Mouse (Mus musculus): ENCODE measurements around the gene Ripply3.

Ripply3 gene

GRCm38 (mm10) chr16:94327781-94328711, at the start of gene Ripply3:
TSS of gene Ripply3 (plus strand) at chr16:94328420.
- DNase-seq: peak; percentile 76

GRCm38 (mm10) chr16:94283972-94284371, 44.2 kb upstream of the Ripply3 start:
- no peak for DNase-seq

GRCm38 (mm10) chr16:94287826-94288225, 40.4 kb upstream of the Ripply3 start:
- no peak for DNase-seq

- DNase-seq: no peak
These were observed 38.8 kb upstream of the Ripply3 start for GRCm38 (mm10) chr16:94289138-94290072.

- peak; percentile 67 for DNase-seq
These were observed 37.9 kb upstream of the Ripply3 start for GRCm38 (mm10) chr16:94290073-94290999.

GRCm38 (mm10) chr16:94291141-94291540, 37.1 kb upstream of the Ripply3 start:
- no peak for DNase-seq

GRCm38 (mm10) chr16:94298081-94298480, 30.1 kb upstream of the Ripply3 start:
- DNase-seq: no peak

GRCm38 (mm10) chr16:94299210-94299609, 29.0 kb upstream of the Ripply3 start:
- DNase-seq: no peak

- no peak for DNase-seq
These were observed 27.0 kb upstream of the Ripply3 start for GRCm38 (mm10) chr16:94301194-94301593.

- DNase-seq: no peak
These were observed 26.5 kb upstream of the Ripply3 start for GRCm38 (mm10) chr16:94301696-94302095.

- DNase-seq: peak; percentile 51
These were observed 25.7 kb upstream of the Ripply3 start for GRCm38 (mm10) chr16:94302274-94303202.

- no peak for DNase-seq
These were observed 25.1 kb upstream of the Ripply3 start for GRCm38 (mm10) chr16:94303203-94303535.

GRCm38 (mm10) chr16:94307526-94307925, 20.7 kb upstream of the Ripply3 start:
- DNase-seq: no peak

- DNase-seq: no peak
These were observed 20.3 kb upstream of the Ripply3 start for GRCm38 (mm10) chr16:94307942-94308341.

GRCm38 (mm10) chr16:94309025-94309424, 19.2 kb upstream of the Ripply3 start:
- DNase-seq: no peak

- no peak for DNase-seq
These were observed 16.8 kb upstream of the Ripply3 start for GRCm38 (mm10) chr16:94311416-94311815.

GRCm38 (mm10) chr16:94311931-94312330, 16.3 kb upstream of the Ripply3 start:
- DNase-seq: no peak

GRCm38 (mm10) chr16:94312663-94313228, 15.5 kb upstream of the Ripply3 start:
- peak; percentile 77 for DNase-seq

GRCm38 (mm10) chr16:94313229-94314030, 14.8 kb upstream of the Ripply3 start, which contains the start of gene Hlcs:
TSS of gene Hlcs (minus strand) at chr16:94313571.
- peak; percentile 96 for DNase-seq

GRCm38 (mm10) chr16:94314626-94315025, 13.6 kb upstream of the Ripply3 start:
- DNase-seq: no peak
